Mouse (Mus musculus): ENCODE measurements around the gene Slco1a1. TPM values are rescaled to one million over a fixed set of nuclear protein-coding genes. Genes with fewer than 3 reads are reported as not detected.

The Slco1a1 gene
- polyA plus RNA-seq, 1 experiment from 2014 or later = not detected

DNA sequence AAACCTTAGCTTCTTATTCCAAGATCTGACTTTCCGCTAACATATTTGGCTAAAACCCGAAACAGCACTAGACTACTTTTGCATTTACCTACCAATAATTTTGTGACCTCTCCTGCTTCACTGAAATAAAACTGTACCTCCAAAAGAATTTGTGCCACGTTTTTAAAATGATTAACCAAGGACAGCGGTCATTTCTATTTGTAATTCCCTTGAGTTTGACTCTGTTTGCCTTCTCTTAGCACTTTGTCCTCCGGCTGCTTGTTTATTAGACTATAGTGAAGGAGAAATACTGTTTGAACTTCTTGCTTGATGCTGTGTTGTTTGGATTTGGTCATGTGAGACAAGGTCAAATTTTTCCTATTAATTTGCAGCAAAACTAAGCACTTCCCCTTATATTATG is 78.0 kb downstream of the Slco1a1 start:
- no peak overlapping the region for H3K4me2 ChIP-seq
- 61% methylated on average over 5 of the region's 5 CpGs for WGBS (ENCODE audit: insufficient replicate concordance)
- no peaks in the 10 kb centered on the region for H3K4me1 ChIP-seq
- ATAC-seq = no peak
- H3K9ac ChIP-seq = no peak overlapping the region
- no peak overlapping the region for H3K4me3 ChIP-seq
- H3K27me3 ChIP-seq (replicated peaks) = no peaks in the 10 kb centered on the region
- H3K9me3 ChIP-seq (replicated peaks) = no peaks in the 10 kb centered on the region
- no peak overlapping the region for H3K27ac ChIP-seq
- H3K36me3 ChIP-seq = no peaks in the 10 kb centered on the region

DNA sequence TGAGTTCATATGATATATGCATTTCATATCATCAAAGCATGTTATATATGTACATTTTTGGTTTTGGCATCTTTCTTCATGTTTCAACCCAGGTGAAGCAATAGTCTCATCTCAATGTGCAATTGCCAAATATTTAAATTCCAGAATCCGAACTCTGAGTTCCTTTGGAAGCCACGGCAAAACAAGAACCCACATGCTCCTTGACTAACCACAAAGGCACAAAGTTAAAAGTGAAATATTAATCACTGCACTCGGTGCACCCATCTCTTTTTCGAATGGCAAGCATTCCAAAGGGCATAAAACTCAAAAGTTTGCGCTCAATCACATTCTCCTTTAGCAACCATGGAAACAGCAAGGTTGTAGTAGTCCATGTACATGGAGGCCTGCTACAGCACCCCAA is 80.7 kb downstream of the Slco1a1 start:
- H3K9ac ChIP-seq = no peak overlapping the region
- H3K27me3 ChIP-seq (replicated peaks) = no peaks in the 10 kb centered on the region
- H3K36me3 ChIP-seq = no peaks in the 10 kb centered on the region
- H3K4me1 ChIP-seq = no peaks in the 10 kb centered on the region
- no peaks in the 10 kb centered on the region for H3K9me3 ChIP-seq (replicated peaks)
- no peak overlapping the region for H3K4me2 ChIP-seq
- WGBS (ENCODE audit: insufficient replicate concordance) = 69% methylated on average over 5 of the region's 5 CpGs
- ATAC-seq = no peak
- no peak overlapping the region for H3K27ac ChIP-seq
- no peak overlapping the region for H3K4me3 ChIP-seq

DNA sequence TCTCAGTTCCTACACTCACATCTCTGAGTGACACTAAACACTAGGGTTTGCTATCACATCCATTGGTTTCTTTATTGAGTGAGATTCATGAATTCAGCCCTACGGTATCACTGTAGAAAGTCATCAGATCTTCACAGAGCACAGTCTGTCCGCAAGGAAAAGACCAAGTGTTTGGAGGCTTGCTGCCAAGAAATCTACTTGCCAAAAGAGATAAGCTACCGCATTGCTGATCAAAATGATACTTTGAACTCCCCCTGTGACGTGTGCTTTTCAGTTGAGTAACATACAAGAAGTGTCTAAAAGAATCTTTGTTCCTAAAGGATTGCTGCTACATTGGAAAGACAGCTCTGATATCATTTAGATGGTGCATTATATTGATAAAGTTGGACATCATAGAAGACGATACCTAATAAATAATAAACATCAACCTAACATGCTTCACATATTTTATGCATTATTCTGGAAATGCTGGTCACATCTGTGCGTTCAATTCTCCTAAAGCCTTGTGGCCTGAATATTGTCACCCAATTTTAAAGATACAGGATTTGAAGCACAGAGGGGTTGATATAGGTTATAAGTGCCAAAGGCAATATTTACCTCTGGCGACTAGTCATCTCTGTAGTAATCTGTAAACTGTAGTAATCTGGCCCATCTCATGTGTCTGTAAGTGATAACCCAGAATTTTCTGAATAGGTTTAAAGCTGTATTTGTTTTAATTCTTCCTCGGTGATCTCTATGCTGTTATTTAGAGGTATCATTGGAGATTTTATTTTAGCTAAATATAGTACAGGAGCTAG is 88.8 kb downstream of the Slco1a1 start:
- no peak overlapping the region for H3K27ac ChIP-seq
- no peaks in the 10 kb centered on the region for H3K9me3 ChIP-seq (replicated peaks)
- ATAC-seq = no peak
- no peaks in the 10 kb centered on the region for H3K36me3 ChIP-seq
- H3K27me3 ChIP-seq (replicated peaks) = no peaks in the 10 kb centered on the region
- H3K4me1 ChIP-seq = no peaks in the 10 kb centered on the region
- H3K4me3 ChIP-seq = no peak overlapping the region
- H3K4me2 ChIP-seq = no peak overlapping the region
- no peak overlapping the region for H3K9ac ChIP-seq
- WGBS (ENCODE audit: insufficient replicate concordance) = 64% methylated on average over 8 of the region's 8 CpGs

Other genes starting within 250 kb of the Slco1a1 start
- gene Gm5724, start 173.2 kb downstream of the Slco1a1 start, polyA plus RNA-seq (2016; fragmentation: Nextera tagmentation; extraction: Ambion mirVana) = not detected in 2 replicates
- gene Slco1a4, start 90.8 kb downstream of the Slco1a1 start, polyA plus RNA-seq (2016; fragmentation: Nextera tagmentation; extraction: Ambion mirVana) = not detected in 2 replicates
- not detected in 2 replicates for gene Gm6614, start 64.5 kb upstream of the Slco1a1 start, polyA plus RNA-seq (2016; fragmentation: Nextera tagmentation; extraction: Ambion mirVana)